Mouse (Mus musculus): ENCODE data around the gene Tex44. TPM values are rescaled to one million over a fixed set of nuclear protein-coding genes. Genes with fewer than 3 reads are reported as not detected.
A peak's percentile ranks its signal among the peaks of the same experiment; 100 is the strongest.

Tex44 gene
- polyA plus RNA-seq, 1 experiment from 2014 or later, result not detected

GRCm38 (mm10) chr1:86472197-86472952, 46.2 kb downstream of the Tex44 start:
- peak overlapping the region; percentile 22; the same call in 1 of the 2 replicates for H3K4me3 ChIP-seq (replicated peaks)
- H3K4me1 ChIP-seq (replicated peaks), result peaks cover 10% of the 10 kb centered on the region
- peak overlapping the region; percentile 56 for H3K9ac ChIP-seq (replicated peaks)
- 18% methylated on average over 31 of the region's 31 CpGs for WGBS
- peak overlapping the region; percentile 49 for H3K4me2 ChIP-seq
- H3K9me3 ChIP-seq, result no peaks in the 10 kb centered on the region
- H3K27me3 ChIP-seq, result no peaks in the 10 kb centered on the region
- peak overlapping the region; percentile 91 for H3K27ac ChIP-seq
- ATAC-seq (ENCODE audit: insufficient number of reproducible peaks, insufficient read depth, low FRiP score, low TSS enrichment, low read depth), result 0 out of 2 replicates have a peak, but pooled peaks have one; percentile 42
- no peaks in the 10 kb centered on the region for H3K36me3 ChIP-seq

- Histone ChIP-seq H3K27me3 (no peaks in the 10 kb centered on the region), H3K4me1 (replicated peaks) (peaks cover 10% of the 10 kb centered on the region), H3K36me3 (no peaks in the 10 kb centered on the region), H3K9ac (replicated peaks) (no peak overlapping the region), H3K4me3 (replicated peaks) (no peak overlapping the region), H3K9me3 (no peaks in the 10 kb centered on the region), H3K27ac (peak overlapping the region; percentile 91), H3K4me2 (no peak overlapping the region)
- ATAC-seq (ENCODE audit: insufficient number of reproducible peaks, insufficient read depth, low FRiP score, low TSS enrichment, low read depth), result no peak
- WGBS, result 94% methylated on average over 18 of the region's 18 CpGs
Measured at GRCm38 (mm10) chr1:86473109-86473760, 47.1 kb downstream of the Tex44 start.

Other genes starting within 250 kb of the Tex44 start
- 5.9 and 7.1 TPM in 2 replicates for gene B3gnt7, start 123.5 kb upstream of the Tex44 start, polyA plus RNA-seq (2016; fragmentation: Nextera tagmentation; extraction: Ambion mirVana)
- gene Ncl, start 66.9 kb upstream of the Tex44 start, polyA plus RNA-seq (2016; fragmentation: Nextera tagmentation; extraction: Ambion mirVana), result 467 and 515 TPM in 2 replicates
- gene Nmur1, start 101 bp upstream of the Tex44 start, polyA plus RNA-seq (2016; fragmentation: Nextera tagmentation; extraction: Ambion mirVana), result not detected in 2 replicates
- 3,930 and 4,018 TPM in 2 replicates for gene Ptma, start 100.4 kb downstream of the Tex44 start, polyA plus RNA-seq (2016; fragmentation: Nextera tagmentation; extraction: Ambion mirVana)
- gene Pde6d, start 156.3 kb downstream of the Tex44 start, polyA plus RNA-seq (2016; fragmentation: Nextera tagmentation; extraction: Ambion mirVana), result 89.8 and 90.7 TPM in 2 replicates
- gene Cops7b, start 156.6 kb downstream of the Tex44 start, polyA plus RNA-seq (2016; fragmentation: Nextera tagmentation; extraction: Ambion mirVana), result 57.8 and 59.2 TPM in 2 replicates
- 1.5 and 1.7 TPM in 2 replicates for gene Nppc, start 244.2 kb downstream of the Tex44 start, polyA plus RNA-seq (2016; fragmentation: Nextera tagmentation; extraction: Ambion mirVana)

Data from limb, embryonic 12.5 days (tissue).